Mouse (Mus musculus): ENCODE measurements around the gene Efna5.

Efna5 gene

GRCm38 (mm10) chr17:62788783-62789182 lies 92.3 kb downstream of the Efna5 start:
- DNase-seq (ENCODE audit: low read depth, low spot score): no peak

- no peak for DNase-seq (ENCODE audit: low read depth, low spot score)
Observed at GRCm38 (mm10) chr17:62787855-62788254, 93.3 kb downstream of the Efna5 start.

GRCm38 (mm10) chr17:62786602-62786907 lies 94.6 kb downstream of the Efna5 start:
- no peak for DNase-seq (ENCODE audit: low read depth, low spot score)

- DNase-seq (ENCODE audit: low read depth, low spot score): no peak
Observed at GRCm38 (mm10) chr17:62785781-62786601, 95.1 kb downstream of the Efna5 start.

- no peak for DNase-seq (ENCODE audit: low read depth, low spot score)
Observed at GRCm38 (mm10) chr17:62784274-62785171, 96.6 kb downstream of the Efna5 start.

GRCm38 (mm10) chr17:62783524-62784273 lies 97.4 kb downstream of the Efna5 start:
- peak; percentile 48 for DNase-seq (ENCODE audit: low read depth, low spot score)

- no peak for DNase-seq (ENCODE audit: low read depth, low spot score)
Observed at GRCm38 (mm10) chr17:62782826-62783404, 98.2 kb downstream of the Efna5 start.

- DNase-seq (ENCODE audit: low read depth, low spot score): no peak
Observed at GRCm38 (mm10) chr17:62781120-62781519, 100.0 kb downstream of the Efna5 start.

GRCm38 (mm10) chr17:62777858-62778564 lies 103.1 kb downstream of the Efna5 start:
- DNase-seq (ENCODE audit: low read depth, low spot score): no peak

- no peak for DNase-seq (ENCODE audit: low read depth, low spot score)
Observed at GRCm38 (mm10) chr17:62776710-62777109, 104.4 kb downstream of the Efna5 start.

- no peak for DNase-seq (ENCODE audit: low read depth, low spot score)
Observed at GRCm38 (mm10) chr17:62775976-62776375, 105.1 kb downstream of the Efna5 start.

GRCm38 (mm10) chr17:62775401-62775800 lies 105.7 kb downstream of the Efna5 start:
- no peak for DNase-seq (ENCODE audit: low read depth, low spot score)

- no peak for DNase-seq (ENCODE audit: low read depth, low spot score)
Observed at GRCm38 (mm10) chr17:62774749-62775148, 106.4 kb downstream of the Efna5 start.

GRCm38 (mm10) chr17:62766705-62767104 lies 114.4 kb downstream of the Efna5 start:
- DNase-seq (ENCODE audit: low read depth, low spot score): no peak

GRCm38 (mm10) chr17:62765165-62765564 lies 116.0 kb downstream of the Efna5 start:
- no peak for DNase-seq (ENCODE audit: low read depth, low spot score)

GRCm38 (mm10) chr17:62756951-62757350 lies 124.2 kb downstream of the Efna5 start:
- no peak for DNase-seq (ENCODE audit: low read depth, low spot score)

GRCm38 (mm10) chr17:62755635-62756034 lies 125.5 kb downstream of the Efna5 start:
- DNase-seq (ENCODE audit: low read depth, low spot score): no peak

GRCm38 (mm10) chr17:62754638-62755037 lies 126.5 kb downstream of the Efna5 start:
- DNase-seq (ENCODE audit: low read depth, low spot score): no peak

GRCm38 (mm10) chr17:62752381-62752889 lies 128.7 kb downstream of the Efna5 start:
- no peak for DNase-seq (ENCODE audit: low read depth, low spot score)

- DNase-seq (ENCODE audit: low read depth, low spot score): no peak
Observed at GRCm38 (mm10) chr17:62750647-62751046, 130.5 kb downstream of the Efna5 start.

All from WW6 (cell line).